Mouse (Mus musculus): ENCODE results near the gene Chrd. TPM values are rescaled to one million over a fixed set of nuclear protein-coding genes. Genes with fewer than 3 reads are reported as not detected.

Gene Chrd
- total RNA-seq, 2 experiments from 2014 or later: 15.4 to 18.6 TPM

- DNase-seq: no peak
- intact Hi-C loops (cut with DNase I): no loop called here
These were observed 2.6 kb upstream of the Chrd start for GRCm38 (mm10) chr16:20730293-20730711.

GRCm38 (mm10) chr16:20731688-20732087 is 1.2 kb upstream of the Chrd start:
- no peak for DNase-seq
- intact Hi-C loops (cut with DNase I): no loop called here

DNA sequence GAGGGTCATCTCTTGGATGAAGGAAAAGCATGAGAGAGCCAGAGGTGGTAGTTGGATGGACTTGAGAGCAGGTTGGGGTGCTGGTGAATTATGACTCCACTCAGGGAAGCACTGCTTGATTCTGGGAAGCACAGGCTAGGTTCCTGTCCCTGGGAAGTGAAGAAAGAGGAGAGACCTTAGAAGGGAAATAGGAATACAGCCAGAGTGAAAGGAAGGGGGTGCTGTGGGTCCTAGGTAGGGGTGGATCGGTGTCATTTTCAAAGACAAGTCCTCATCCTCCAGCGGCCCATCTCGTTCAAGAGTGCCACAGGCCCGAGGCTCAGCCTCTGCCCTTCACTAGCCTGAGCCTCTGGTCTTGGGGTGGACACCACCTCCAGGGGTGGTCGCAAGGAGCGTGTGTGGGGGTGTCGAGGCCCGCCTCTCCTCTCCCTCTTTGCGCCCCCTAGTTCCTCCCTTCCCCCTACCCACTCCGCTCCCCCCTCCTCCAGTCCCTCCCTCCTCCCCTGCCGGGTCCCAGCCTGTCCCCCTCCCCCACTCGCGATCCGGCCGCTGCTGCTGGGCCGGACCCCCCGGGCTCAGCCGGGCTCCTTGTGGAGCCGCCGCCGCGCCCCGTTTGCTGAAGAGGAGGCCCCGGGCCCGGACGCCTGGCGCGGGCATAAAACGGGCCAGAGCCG is 539 bp upstream of the Chrd start:
- intact Hi-C loops (cut with DNase I): no loop called here
- peak; percentile 66 for DNase-seq

GRCm38 (mm10) chr16:20733731-20734730 is 1.1 kb downstream of the Chrd start, which contains the start of gene Thpo:
Gene Thpo (minus strand): TSS chr16:20734511.
- intact Hi-C loops (cut with DNase I): no loop called here
- DNase-seq: peak; percentile 69

DNA sequence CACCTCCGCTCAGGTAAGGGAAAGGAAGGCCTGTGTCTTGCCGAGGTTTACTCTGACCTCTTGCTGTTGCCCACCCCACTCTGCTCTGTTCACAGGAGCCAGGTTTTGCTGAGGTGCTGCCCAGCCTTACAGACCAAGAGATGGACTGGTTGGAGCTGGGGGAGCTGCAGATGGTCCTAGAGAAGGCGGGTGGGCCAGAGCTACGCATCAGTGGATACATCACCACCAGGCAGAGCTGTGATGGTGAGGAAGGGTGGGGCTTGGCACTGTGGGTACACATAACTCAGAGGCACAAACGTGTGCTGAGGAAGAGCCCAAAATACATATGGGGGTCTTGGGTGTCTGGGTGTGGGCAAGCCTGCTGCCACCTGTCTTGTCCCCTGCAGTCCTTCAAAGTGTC is 2.7 kb downstream of the Chrd start:
- peak; percentile 70 for DNase-seq
- intact Hi-C loops (cut with DNase I): no loop called here

- DNase-seq: no peak
- intact Hi-C loops (cut with DNase I): no loop called here
These were observed 3.2 kb downstream of the Chrd start for GRCm38 (mm10) chr16:20736168-20736567.

GRCm38 (mm10) chr16:20736823-20737222 is 3.9 kb downstream of the Chrd start:
- no peak for DNase-seq
- intact Hi-C loops (cut with DNase I): no loop called here

DNA sequence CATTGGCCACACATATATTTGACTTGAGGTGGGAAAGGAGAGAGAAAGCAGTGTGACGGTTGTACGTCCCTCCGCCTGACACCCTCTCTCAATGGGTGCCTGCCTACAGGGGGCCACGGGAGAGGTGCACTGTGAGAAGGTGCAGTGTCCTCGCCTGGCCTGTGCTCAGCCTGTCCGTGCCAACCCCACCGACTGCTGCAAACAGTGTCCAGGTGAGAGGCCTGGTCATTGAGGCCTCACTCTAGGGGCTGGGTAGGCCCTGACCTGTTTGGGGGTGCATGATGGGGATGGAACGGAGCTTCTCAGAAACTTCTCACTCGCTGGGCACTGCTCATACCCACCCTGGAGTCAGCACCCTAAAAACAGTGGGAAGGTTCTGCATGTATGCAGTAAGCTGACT is 6.9 kb downstream of the Chrd start:
- intact Hi-C loops (cut with DNase I): no loop called here
- no peak for DNase-seq

DNA sequence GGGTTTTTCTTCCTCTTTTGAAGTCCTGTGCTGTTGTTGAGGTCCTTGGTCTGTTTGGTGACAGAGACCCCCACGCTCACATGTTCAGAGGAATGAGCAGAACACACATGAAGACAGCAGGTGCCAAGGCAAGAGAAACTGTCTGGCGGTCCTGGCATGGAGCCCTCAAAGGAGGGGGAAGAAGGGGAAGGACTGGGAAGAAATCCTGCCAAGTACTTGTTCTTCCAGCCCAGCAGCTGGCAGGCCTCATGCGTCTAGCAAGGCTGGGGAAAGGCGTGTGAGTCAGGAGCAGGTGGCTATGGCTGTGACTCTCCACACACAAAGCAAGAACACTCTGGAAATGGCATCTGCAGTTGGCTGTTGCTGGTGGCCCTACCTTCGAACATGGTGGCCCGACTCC is 13.7 kb downstream of the Chrd start:
- intact Hi-C loops (cut with DNase I): no loop called here
- peak; percentile 93 for DNase-seq

GRCm38 (mm10) chr16:20750518-20750917 is 17.6 kb downstream of the Chrd start:
- no peak for DNase-seq
- intact Hi-C loops (cut with DNase I): no loop called here

- intact Hi-C loops (cut with DNase I): no loop called here
- DNase-seq: no peak
These were observed 23.1 kb downstream of the Chrd start for GRCm38 (mm10) chr16:20756052-20756451.

DNA sequence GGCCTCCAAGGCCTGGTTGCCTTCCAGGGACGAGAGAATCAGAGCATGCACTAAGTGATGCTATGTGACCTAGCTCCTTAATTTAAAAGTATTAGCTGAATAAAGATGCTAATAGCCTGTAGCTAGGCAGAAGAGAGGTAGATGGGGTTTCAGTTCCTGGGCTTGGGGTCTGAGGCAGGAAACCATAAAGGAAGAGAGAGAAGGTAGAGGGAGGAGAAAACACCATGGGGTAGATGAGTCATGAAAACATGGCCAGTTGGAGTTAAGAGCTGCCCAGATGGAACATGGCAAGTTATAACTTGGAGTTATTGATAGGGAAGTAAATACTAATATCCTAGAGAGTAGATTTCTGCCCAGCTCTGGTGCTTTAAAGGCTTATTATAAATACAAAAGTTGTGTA is 24.5 kb downstream of the Chrd start:
- no peak for DNase-seq
- intact Hi-C loops (cut with DNase I): no loop called here

GRCm38 (mm10) chr16:20761681-20762080 is 28.8 kb downstream of the Chrd start:
- intact Hi-C loops (cut with DNase I): no loop called here
- peak; percentile 66 for DNase-seq

DNA sequence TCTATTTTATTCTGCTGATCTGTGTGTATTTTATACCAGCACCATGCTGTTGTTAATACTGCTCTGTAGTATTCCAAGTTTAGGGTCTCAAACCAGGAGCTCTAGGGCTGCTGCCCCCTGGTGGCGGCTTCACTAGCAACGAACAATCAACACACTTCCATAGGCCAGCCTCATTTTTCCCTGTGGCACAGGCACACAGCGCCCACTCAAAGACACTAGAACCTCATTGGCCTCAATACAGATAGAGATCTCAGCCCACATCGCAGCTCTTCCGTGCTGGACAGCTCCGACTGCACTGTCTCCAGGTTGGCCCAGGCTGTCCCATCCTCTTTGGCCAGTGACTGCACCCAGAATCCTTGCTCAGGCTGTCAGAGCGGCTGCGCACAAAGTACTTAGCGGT is 32.3 kb downstream of the Chrd start:
- DNase-seq: peak; percentile 60

GRCm38 (mm10) chr16:20775021-20775420 is 42.1 kb downstream of the Chrd start:
- intact Hi-C loops (cut with DNase I): no loop called here
- DNase-seq: no peak

More for the DNA sequence above, 32.3 kb downstream of the Chrd start:
- intact Hi-C loops (cut with DNase I): no loop called here

GRCm38 (mm10) chr16:20779846-20780245 is 46.9 kb downstream of the Chrd start:
- DNase-seq: peak; percentile 30

DNA sequence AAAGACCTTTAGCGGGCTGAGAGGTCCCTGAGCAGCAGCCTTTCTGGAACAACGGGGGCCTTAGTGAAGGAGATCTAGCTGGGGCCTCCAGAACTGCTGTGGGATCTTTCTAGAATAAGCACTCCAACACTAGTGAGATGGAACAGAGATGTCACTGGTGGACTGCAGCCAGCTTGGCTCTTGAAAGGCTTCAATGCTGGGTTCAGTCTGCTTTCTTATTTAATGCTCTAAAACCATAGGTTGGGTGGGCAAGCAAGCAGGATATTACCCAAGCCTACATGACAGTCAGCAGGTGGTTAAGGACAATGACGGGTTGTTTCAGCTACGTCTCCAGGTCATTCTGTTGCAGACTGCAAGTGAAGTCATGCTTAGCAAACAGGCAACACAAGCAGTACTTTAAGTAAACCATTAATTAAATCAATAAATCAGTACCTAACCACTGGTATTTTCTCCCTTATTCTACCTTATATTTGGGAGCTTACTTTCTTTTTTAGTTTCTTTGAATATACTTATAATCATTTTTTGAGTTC is 48.2 kb downstream of the Chrd start:
- intact Hi-C loops (cut with DNase I): no loop called here
- DNase-seq: no peak

More at GRCm38 (mm10) chr16:20779846-20780245, 46.9 kb downstream of the Chrd start:
- intact Hi-C loops (cut with DNase I): no loop called here

DNA sequence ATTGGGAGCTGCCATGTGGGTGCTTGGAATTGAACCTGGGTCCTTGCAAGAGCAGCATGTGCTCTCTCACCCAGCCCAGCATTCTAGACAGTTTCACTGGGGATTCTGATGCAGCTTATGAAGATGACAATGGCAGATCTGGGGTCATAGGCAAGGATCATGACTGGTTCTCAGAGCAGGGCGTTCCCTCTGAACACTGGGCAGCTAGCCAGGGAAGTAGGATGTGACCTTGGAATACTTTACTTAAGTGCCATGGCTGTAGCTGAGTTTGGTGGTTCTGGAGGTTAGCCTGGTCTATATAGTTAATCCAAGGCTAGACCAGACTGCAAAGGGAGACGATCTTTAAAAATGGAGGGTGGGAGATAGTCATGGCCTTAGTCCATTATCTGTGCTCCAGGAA is 51.0 kb downstream of the Chrd start:
- DNase-seq: no peak
- intact Hi-C loops (cut with DNase I): no loop called here

- intact Hi-C loops (cut with DNase I): no loop called here
- DNase-seq: no peak
These were observed 51.8 kb downstream of the Chrd start for GRCm38 (mm10) chr16:20784754-20785153.

DNA sequence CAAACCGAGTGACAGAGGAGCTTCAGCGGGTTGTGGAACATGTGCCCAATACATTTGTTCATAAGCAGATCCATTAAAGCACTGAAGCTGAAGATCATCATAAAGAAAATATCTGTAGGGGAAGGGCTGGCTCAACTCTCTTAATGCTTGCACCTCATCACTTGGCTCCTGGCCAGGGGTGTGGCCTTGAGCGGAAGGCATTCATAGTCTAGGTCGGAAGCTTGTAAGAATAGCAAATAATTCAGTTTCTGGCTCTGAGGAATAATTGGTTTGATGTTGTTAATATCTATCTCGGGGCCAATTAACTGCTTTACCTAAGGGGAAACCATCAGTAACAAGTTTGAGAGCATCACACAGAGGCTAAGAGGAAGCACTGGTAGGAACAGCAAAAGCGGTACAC is 53.6 kb downstream of the Chrd start:
- no peak for DNase-seq
- intact Hi-C loops (cut with DNase I): no loop called here

GRCm38 (mm10) chr16:20791803-20792202 is 58.9 kb downstream of the Chrd start:
- intact Hi-C loops (cut with DNase I): no loop called here
- no peak for DNase-seq

Measured in left cerebral cortex, postnatal 4 days (tissue).